Mouse (Mus musculus) cerebellum, adult 2 months (tissue): ENCODE data around the gene Cdiptos. TPM values are rescaled to one million over a fixed set of nuclear protein-coding genes. Genes with fewer than 3 reads are reported as not detected.
A peak's percentile ranks its signal among the peaks of the same experiment; 100 is the strongest.

ENCODE experiments used
- DNase-seq, 2 experiments: peaks; one replicate each; pipeline ENCODE4 v3.0.0; 2021
- H3K27ac ChIP-seq: fragments of 200-500 bp; 2 replicates; pipeline ENCODE4 v1.5.1; 2012; ENCODE audit warnings: low read length, control low read depth, inconsistent platforms; ENCODE audit not compliant: insufficient read depth
- H3K27me3 ChIP-seq: fragments of 200-500 bp; 2 replicates; pipeline ENCODE4 v1.6.1; 2012; ENCODE audit warnings: inconsistent platforms, mild to moderate bottlenecking, low read length, moderate library complexity; ENCODE audit not compliant: control insufficient read depth, insufficient read depth
- H3K4me1 ChIP-seq: fragments of 200-500 bp; 2 replicates; pipeline ENCODE4 v1.6.1; 2011; ENCODE audit warnings: low read length; ENCODE audit not compliant: control insufficient read depth, insufficient read depth
- H3K4me3 ChIP-seq: fragments of 200-500 bp; replicated peaks from 2 replicates; pipeline ENCODE3; 2011; ENCODE audit warnings: mild to moderate bottlenecking, low read depth, low read length, control low read depth; ENCODE audit not compliant: insufficient read depth
- CTCF ChIP-seq: fragments of 200-500 bp; IDR thresholded peaks from 2 replicates; pipeline ENCODE4 v1.5.1; 2011; ENCODE audit warnings: low read depth, mild to moderate bottlenecking, control low read depth, low read length, moderate library complexity, borderline replicate concordance; ENCODE audit not compliant: insufficient read depth
- POLR2A ChIP-seq: fragments of 200-500 bp; IDR thresholded peaks from 2 replicates; pipeline ENCODE4 v1.6.1; 2011; ENCODE audit warnings: low read length, control low read depth, borderline replicate concordance; ENCODE audit not compliant: insufficient read depth
- WGBS: fragments of 180-500 bp; shearing (Covaris S2); methylation state at CpG from one replicate; pipeline ENCODE4 v1.1.7; 2018; 5-methylcytosine and 5-hydroxymethylcytosine counted together
- polyA plus RNA-seq: library from polyadenylated mRNA; depleted of rRNA; stranded (reverse); fragments of >200 nt; gene quantifications from 2 replicates; pipeline ENCODE4 v1.2.3, GENCODE M21; 2012

The Cdiptos gene
- polyA plus RNA-seq, 1 experiment = 0.92 TPM

GRCm38 (mm10) chr7:127016971-127017949 is 41.4 kb upstream of the Cdiptos start, which contains the start of gene Pagr1a:
Gene Pagr1a, minus strand, starts transcription at chr7:127017352.
- Histone ChIP-seq H3K4me3 (peak within 1 kb of the TSS; percentile 93), H3K27me3 (no peaks in the 10 kb centered on the region), H3K27ac (peak within 1 kb of the TSS; percentile 98), H3K4me1 (peaks cover 28% of the 10 kb centered on the region)
- peak; percentile 98 for DNase-seq
- WGBS = under 1% methylated on average over 39 of the region's 39 CpGs
- peak; percentile 74; the same call in 1 of the 2 replicates for TF ChIP-seq CTCF
- TF ChIP-seq POLR2A = peak; percentile 86

- Histone ChIP-seq H3K27me3 (no peaks in the 10 kb centered on the region), H3K4me3 (peak overlapping the region; percentile 93), H3K4me1 (peaks cover 26% of the 10 kb centered on the region), H3K27ac (peak overlapping the region; percentile 98)
- DNase-seq = peak in 1 of 2 experiments; percentile 76
- TF ChIP-seq CTCF (no peak), POLR2A (peak; percentile 49)
- under 1% methylated on average over 22 of the region's 22 CpGs for WGBS
Observed at GRCm38 (mm10) chr7:127016486-127016938, 40.6 kb upstream of the Cdiptos start.

GRCm38 (mm10) chr7:127016481-127016485 is 40.4 kb upstream of the Cdiptos start, which contains the start of gene Pagr1b:
Gene Pagr1b, minus strand, starts transcription at chr7:127016484.
- no peak for TF ChIP-seq POLR2A
- no peak for TF ChIP-seq CTCF
- H3K27ac ChIP-seq = peak within 1 kb of the TSS; percentile 98
- H3K4me3 ChIP-seq = peak within 1 kb of the TSS; percentile 93
- H3K4me1 ChIP-seq = peaks cover 25% of the 10 kb centered on the region
- H3K27me3 ChIP-seq = no peaks in the 10 kb centered on the region
- no peak for DNase-seq

GRCm38 (mm10) chr7:127016081-127016480 is 40.2 kb upstream of the Cdiptos start:
- TF ChIP-seq POLR2A (peak; percentile 23; the same call in 1 of the 2 replicates), CTCF (no peak)
- peak; percentile 72 to 82 for DNase-seq
- Histone ChIP-seq H3K27ac (peak overlapping the region; percentile 98), H3K27me3 (no peaks in the 10 kb centered on the region), H3K4me3 (peak overlapping the region; percentile 93), H3K4me1 (peaks cover 25% of the 10 kb centered on the region)
- WGBS = 2% methylated on average over 10 of the region's 10 CpGs

GRCm38 (mm10) chr7:127014993-127015392 is 39.1 kb upstream of the Cdiptos start:
- Histone ChIP-seq H3K4me1 (peaks cover 29% of the 10 kb centered on the region), H3K4me3 (no peak overlapping the region), H3K27me3 (no peaks in the 10 kb centered on the region), H3K27ac (no peak overlapping the region)
- DNase-seq = peak in 1 of 2 experiments; percentile 26
- TF ChIP-seq CTCF (no peak), POLR2A (no peak)
- 91% methylated on average over 12 of the region's 12 CpGs for WGBS

DNA sequence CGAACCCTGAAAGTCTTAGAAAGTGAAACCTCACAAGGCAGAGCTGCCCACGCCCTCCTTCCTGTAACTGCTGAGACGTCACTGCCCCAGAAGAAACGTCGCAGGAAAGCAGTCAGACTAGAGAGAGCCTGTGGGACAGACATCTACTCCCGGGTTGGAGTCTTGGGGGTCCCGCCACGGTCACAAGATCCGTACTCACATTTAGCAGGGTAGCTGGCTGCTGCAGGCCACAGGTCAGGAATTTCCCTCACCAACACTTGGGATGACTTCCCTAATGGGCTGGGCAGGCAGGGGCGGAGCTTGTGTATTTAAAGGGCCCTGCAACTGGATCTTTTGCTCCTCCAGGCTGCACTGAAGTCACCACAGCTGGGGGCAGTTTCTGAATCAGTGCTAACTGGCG is 38.4 kb upstream of the Cdiptos start, which contains the start of gene Mvp:
Mvp (minus strand) TSS at position 302 of the 400 bp plus-strand sequence.
- 44% methylated on average over 11 of the region's 11 CpGs for whole genome bisulfite sequencing
- DNase-seq = peak; percentile 69 to 72
- H3K27me3 ChIP-seq = no peaks in the 10 kb centered on the region
- peak within 1 kb of the TSS; percentile 76 for H3K4me3 ChIP-seq
- no peak for TF ChIP-seq CTCF
- peak; percentile 31; the same call in 1 of the 2 replicates for TF ChIP-seq POLR2A
- H3K4me1 ChIP-seq = peaks cover 36% of the 10 kb centered on the region
- peak within 1 kb of the TSS; percentile 72 for H3K27ac ChIP-seq

DNA sequence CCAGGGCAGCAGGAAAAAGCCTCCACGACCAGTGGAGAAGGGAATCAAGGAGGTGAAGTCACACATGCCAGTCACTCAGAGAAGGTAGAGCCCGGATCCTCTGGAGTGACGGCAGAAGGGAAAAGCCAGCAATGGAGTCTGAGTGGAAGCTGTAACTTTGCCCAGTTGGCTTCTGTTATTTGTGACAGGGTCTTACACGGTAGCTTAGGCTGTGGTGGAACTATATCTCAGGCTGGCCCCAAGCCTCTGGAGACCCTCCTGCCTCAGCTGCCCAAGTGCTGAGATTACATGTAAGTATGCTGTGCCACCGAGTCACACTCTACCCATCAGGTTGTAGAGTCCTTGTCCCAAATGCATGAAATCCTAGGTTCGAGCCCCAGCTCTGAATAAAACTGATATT is 37.5 kb upstream of the Cdiptos start:
- H3K27me3 ChIP-seq = no peaks in the 10 kb centered on the region
- H3K27ac ChIP-seq = peak overlapping the region; percentile 40; the same call in 1 of the 2 replicates
- no peak for DNase-seq
- H3K4me1 ChIP-seq = peaks cover 42% of the 10 kb centered on the region
- TF ChIP-seq CTCF (no peak), POLR2A (peak; percentile 16; the same call in 1 of the 2 replicates)
- WGBS = 70% methylated on average over 6 of the region's 6 CpGs
- peak overlapping the region; percentile 16 for H3K4me3 ChIP-seq

DNA sequence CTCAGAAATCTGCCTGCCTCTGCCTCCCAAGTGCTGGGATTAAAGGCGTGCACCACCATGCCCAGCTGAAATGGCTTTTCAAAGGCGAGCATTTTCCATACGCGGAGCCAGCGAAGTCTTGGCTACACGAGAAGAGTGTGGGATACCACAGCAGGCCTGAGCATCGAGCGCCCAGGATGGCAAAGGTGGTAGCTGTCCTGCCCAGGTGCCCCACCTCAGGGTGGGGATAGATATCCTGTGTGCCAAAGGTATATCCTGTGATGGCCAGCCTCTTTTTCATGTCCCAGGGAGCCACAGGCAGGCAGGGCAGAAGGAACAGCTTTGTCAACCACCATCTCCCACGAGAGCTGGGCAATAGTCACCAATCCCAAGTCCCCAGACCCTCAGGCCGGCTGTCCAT is 36.9 kb upstream of the Cdiptos start:
- no peak for DNase-seq
- H3K4me1 ChIP-seq = peaks cover 44% of the 10 kb centered on the region
- WGBS = 83% methylated on average over 10 of the region's 10 CpGs
- peak overlapping the region; percentile 51 for H3K27ac ChIP-seq
- no peak for TF ChIP-seq POLR2A
- TF ChIP-seq CTCF = no peak
- H3K27me3 ChIP-seq = no peaks in the 10 kb centered on the region
- no peak overlapping the region for H3K4me3 ChIP-seq
